Mouse (Mus musculus) neural tube, embryonic 12.5 days (tissue): ENCODE results near the gene Slc25a16. TPM values are rescaled to one million over a fixed set of nuclear protein-coding genes. Genes with fewer than 3 reads are reported as not detected.

Experiments
- ATAC-seq: fragments of 200-750 bp; cut with Nextera tagmentation; 2 replicates; pipeline ENCODE4 v1.8.0; 2017; ENCODE audit warnings: low read depth, mild to moderate bottlenecking, moderate TSS enrichment, moderate library complexity; ENCODE audit not compliant: low FRiP score
- H3K27ac ChIP-seq: fragments of 300-500 bp; sonication (generic); 2 replicates; pipeline ENCODE4 v1.5.1; 2016
- H3K27me3 ChIP-seq: fragments of 300-500 bp; sonication (generic); replicated peaks from 2 replicates; pipeline ENCODE4 v1.6.1; 2016; ENCODE audit warnings: mild to moderate bottlenecking
- H3K36me3 ChIP-seq: fragments of 300-500 bp; sonication (generic); 2 replicates; pipeline ENCODE4 v1.6.1; 2016; ENCODE audit warnings: mild to moderate bottlenecking
- H3K4me1 ChIP-seq: fragments of 300-500 bp; sonication (generic); 2 replicates; pipeline ENCODE4 v1.6.1; 2016
- H3K4me2 ChIP-seq: fragments of 300-500 bp; sonication (generic); replicated peaks from 2 replicates; pipeline ENCODE4 v1.6.1; 2016; ENCODE audit warnings: mild to moderate bottlenecking
- H3K4me3 ChIP-seq: fragments of 300-500 bp; sonication (generic); 2 replicates; pipeline ENCODE4 v1.5.1; 2016
- H3K9ac ChIP-seq: fragments of 300-500 bp; sonication (generic); 2 replicates; pipeline ENCODE4 v1.6.1; 2016; ENCODE audit warnings: mild to moderate bottlenecking
- H3K9me3 ChIP-seq: fragments of 300-500 bp; sonication (generic); 2 replicates; pipeline ENCODE4 v1.6.1; 2016; ENCODE audit warnings: mild to moderate bottlenecking
- WGBS: fragments of 180-500 bp; shearing (Covaris S2); methylation state at CpG from one replicate; pipeline ENCODE4 v1.1.7; 2016; 5-methylcytosine and 5-hydroxymethylcytosine counted together
- polyA plus RNA-seq: library from polyadenylated mRNA; unstranded; fragments of >200 nt; fragmentation: Nextera tagmentation; extraction: Ambion mirVana; gene quantifications from 2 replicates; pipeline ENCODE4 v1.2.1, GENCODE M21; 2016

Gene Slc25a16
- polyA plus RNA-seq, 1 experiment from 2014 or later = 14.5 TPM

DNA sequence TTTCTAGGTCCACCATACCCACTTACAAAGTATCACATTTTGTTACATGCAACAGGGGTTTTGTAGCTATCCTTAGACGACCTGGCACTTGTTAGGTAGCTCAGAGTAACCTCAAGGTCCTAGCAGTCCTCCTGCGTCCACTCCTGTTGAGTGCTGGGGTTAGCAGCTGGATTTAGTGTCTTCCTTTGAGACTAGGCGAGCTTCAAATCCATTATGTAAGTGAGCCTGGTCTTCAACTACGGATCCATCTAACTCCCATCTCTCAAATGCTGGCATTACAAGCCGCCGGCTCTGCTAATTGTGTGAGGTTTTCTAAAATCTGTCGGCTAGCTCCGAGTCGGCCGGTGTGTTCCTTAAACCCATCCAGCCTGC lies 59.2 kb downstream of the Slc25a16 start:
- ATAC-seq = peak; percentile 13; the same call in 1 of the 2 replicates
- H3K4me1 ChIP-seq = peaks cover 10% of the 10 kb centered on the region
- WGBS = 10% methylated on average over 10 of the region's 10 CpGs
- H3K4me3 ChIP-seq = peak overlapping the region; percentile 92
- peaks cover 29% of the 10 kb centered on the region for H3K36me3 ChIP-seq
- H3K9me3 ChIP-seq = no peaks in the 10 kb centered on the region
- peak overlapping the region; percentile 66 for H3K4me2 ChIP-seq
- H3K27ac ChIP-seq = no peak overlapping the region
- no peaks in the 10 kb centered on the region for H3K27me3 ChIP-seq
- H3K9ac ChIP-seq = peak overlapping the region; percentile 84; the same call in 1 of the 2 replicates

- peak within 1 kb of the TSS; percentile 84 for H3K9ac ChIP-seq
- peaks cover 10% of the 10 kb centered on the region for H3K4me1 ChIP-seq
- peak within 1 kb of the TSS; percentile 66 for H3K4me2 ChIP-seq
- H3K36me3 ChIP-seq = peaks cover 36% of the 10 kb centered on the region
- no peaks in the 10 kb centered on the region for H3K27me3 ChIP-seq
- WGBS = under 1% methylated on average over 77 of the region's 77 CpGs
- peak within 1 kb of the TSS; percentile 64; the same call in 1 of the 2 replicates for H3K27ac ChIP-seq
- H3K4me3 ChIP-seq = peak within 1 kb of the TSS; percentile 92
- ATAC-seq = peak; percentile 93
- no peaks in the 10 kb centered on the region for H3K9me3 ChIP-seq
Observed at GRCm38 (mm10) chr10:62980039-62980954, 59.9 kb downstream of the Slc25a16 start, which contains the start of gene Rufy2. Gene Rufy2 (plus strand): TSS chr10:62980223.

DNA sequence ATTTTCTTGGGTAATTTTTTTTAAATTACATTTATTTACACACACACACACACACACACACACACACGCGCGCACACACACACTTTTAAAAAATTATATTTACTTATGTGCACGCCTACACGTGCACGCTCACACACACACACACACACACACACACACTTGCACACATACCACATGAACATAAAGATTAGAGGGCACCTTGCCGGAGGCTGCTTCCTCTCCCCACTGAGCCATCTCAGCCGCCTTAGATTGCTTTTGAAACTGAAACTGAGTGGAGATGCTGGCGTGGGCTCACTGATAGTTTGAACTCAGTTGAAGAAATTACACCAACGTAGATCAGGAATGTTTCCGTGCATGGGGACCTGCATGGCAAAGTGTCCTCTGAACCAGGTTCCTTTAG lies 63.6 kb downstream of the Slc25a16 start:
- H3K4me1 ChIP-seq = peaks cover 10% of the 10 kb centered on the region
- no peaks in the 10 kb centered on the region for H3K27me3 ChIP-seq
- no peaks in the 10 kb centered on the region for H3K9me3 ChIP-seq
- H3K27ac ChIP-seq = no peak overlapping the region
- no peak overlapping the region for H3K9ac ChIP-seq
- 95% methylated on average over 11 of the region's 11 CpGs for WGBS
- ATAC-seq = no peak
- H3K4me3 ChIP-seq = no peak overlapping the region
- H3K4me2 ChIP-seq = no peak overlapping the region
- peaks cover 63% of the 10 kb centered on the region for H3K36me3 ChIP-seq

- H3K4me3 ChIP-seq = no peak overlapping the region
- H3K9me3 ChIP-seq = no peaks in the 10 kb centered on the region
- WGBS = 93% methylated on average over 6 of the region's 6 CpGs
- H3K4me1 ChIP-seq = peaks cover 9% of the 10 kb centered on the region
- H3K27ac ChIP-seq = no peak overlapping the region
- ATAC-seq = no peak
- H3K27me3 ChIP-seq = no peaks in the 10 kb centered on the region
- no peak overlapping the region for H3K4me2 ChIP-seq
- H3K9ac ChIP-seq = no peak overlapping the region
- H3K36me3 ChIP-seq = peaks cover 68% of the 10 kb centered on the region
Observed at GRCm38 (mm10) chr10:62984495-62984894, 64.1 kb downstream of the Slc25a16 start.

- Histone ChIP-seq H3K9ac (no peak overlapping the region), H3K4me3 (no peak overlapping the region), H3K27ac (no peak overlapping the region), H3K4me2 (no peak overlapping the region), H3K36me3 (peaks cover 92% of the 10 kb centered on the region), H3K4me1 (no peaks in the 10 kb centered on the region), H3K9me3 (no peaks in the 10 kb centered on the region), H3K27me3 (no peaks in the 10 kb centered on the region)
- ATAC-seq = no peak
- WGBS = 30% methylated on average over 3 of the region's 3 CpGs
Observed at GRCm38 (mm10) chr10:62987341-62987740, 66.9 kb downstream of the Slc25a16 start.

DNA sequence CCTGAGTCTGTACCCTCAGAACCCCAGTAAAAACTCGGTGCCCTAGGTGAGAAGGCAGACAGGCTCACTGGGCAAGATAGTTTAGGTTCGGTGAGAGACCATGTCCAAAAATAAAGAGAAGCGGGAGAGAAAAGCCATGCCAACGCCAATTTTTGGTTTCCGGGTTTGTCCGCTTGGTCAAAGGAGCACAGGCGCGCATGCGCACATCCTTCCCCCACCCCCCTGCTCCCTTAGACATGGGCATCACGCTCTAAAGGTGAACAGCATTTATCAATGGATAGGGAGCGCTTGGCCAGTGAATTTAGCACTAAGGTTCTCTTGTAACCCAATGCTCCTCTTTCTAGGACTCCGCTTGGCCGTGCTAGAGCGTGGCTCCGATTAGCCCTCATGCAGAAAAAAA lies 70.2 kb downstream of the Slc25a16 start:
- ATAC-seq = no peak
- no peak overlapping the region for H3K4me2 ChIP-seq
- no peak overlapping the region for H3K4me3 ChIP-seq
- H3K27me3 ChIP-seq = no peaks in the 10 kb centered on the region
- H3K36me3 ChIP-seq = peaks cover 92% of the 10 kb centered on the region
- no peak overlapping the region for H3K27ac ChIP-seq
- H3K4me1 ChIP-seq = no peaks in the 10 kb centered on the region
- no peaks in the 10 kb centered on the region for H3K9me3 ChIP-seq
- H3K9ac ChIP-seq = no peak overlapping the region
- WGBS = 94% methylated on average over 15 of the region's 15 CpGs

- peaks cover 90% of the 10 kb centered on the region for H3K36me3 ChIP-seq
- no peak overlapping the region for H3K27ac ChIP-seq
- WGBS = 75% methylated on average over 7 of the region's 9 CpGs
Observed at GRCm38 (mm10) chr10:62993991-62994390, 73.6 kb downstream of the Slc25a16 start.

More at GRCm38 (mm10) chr10:62993991-62994390, 73.6 kb downstream of the Slc25a16 start:
- ATAC-seq = no peak
- H3K9me3 ChIP-seq = no peaks in the 10 kb centered on the region
- no peak overlapping the region for H3K4me2 ChIP-seq
- H3K27me3 ChIP-seq = no peaks in the 10 kb centered on the region
- no peak overlapping the region for H3K9ac ChIP-seq
- no peaks in the 10 kb centered on the region for H3K4me1 ChIP-seq
- H3K4me3 ChIP-seq = no peak overlapping the region

Other genes starting within 250 kb of the Slc25a16 start
- 1.7 and 1.9 TPM in 2 replicates for gene Stox1, start 194.5 kb upstream of the Slc25a16 start, polyA plus RNA-seq
- 129 and 147 TPM in 2 replicates for gene Ccar1, start 128.3 kb upstream of the Slc25a16 start, polyA plus RNA-seq
- 27.4 and 27.8 TPM in 2 replicates for gene Tet1, start 11.6 kb upstream of the Slc25a16 start, polyA plus RNA-seq
- 15.6 and 17.2 TPM in 2 replicates for gene Dna2, start 26.4 kb downstream of the Slc25a16 start, polyA plus RNA-seq
- gene Rufy2, start 59.6 kb downstream of the Slc25a16 start, polyA plus RNA-seq = 36.3 and 39.1 TPM in 2 replicates
- 232 and 247 TPM in 2 replicates for gene Hnrnph3, start 103.6 kb downstream of the Slc25a16 start, polyA plus RNA-seq
- gene Pbld2, start 103.7 kb downstream of the Slc25a16 start, polyA plus RNA-seq = 0.73 and 0.80 TPM in 2 replicates
- gene Pbld1, start 139.5 kb downstream of the Slc25a16 start, polyA plus RNA-seq = 1.2 and 1.3 TPM in 2 replicates
- 0.47 and 0.74 TPM in 2 replicates for gene Atoh7, start 179.0 kb downstream of the Slc25a16 start, polyA plus RNA-seq